Mouse (Mus musculus) liver, embryonic 11.5 days (tissue): Measurements from ENCODE around the gene Ces4a. TPM values are rescaled to one million over a fixed set of nuclear protein-coding genes. Genes with fewer than 3 reads are reported as not detected.
A peak's percentile ranks its signal among the peaks of the same experiment; 100 is the strongest.

Experiments
- ATAC-seq: fragments of 200-750 bp; cut with Nextera tagmentation; replicated peaks from 2 replicates; pipeline ENCODE4 v1.8.0; 2017; ENCODE audit warnings: moderate number of reproducible peaks, mild to moderate bottlenecking, moderate TSS enrichment, moderate library complexity; ENCODE audit not compliant: low FRiP score
- DNase-seq: peaks from one replicate; pipeline ENCODE4 v3.0.0-alpha.2; 2017; ENCODE audit warnings: low spot score
- H3K27ac ChIP-seq: fragments of 300-500 bp; sonication (generic); 2 replicates; pipeline ENCODE4 v1.5.1; 2014; ENCODE audit warnings: mild to moderate bottlenecking, low read depth, low read length, control low read depth
- H3K27me3 ChIP-seq: fragments of 300-500 bp; sonication (generic); replicated peaks from 2 replicates; pipeline ENCODE4 v1.6.1; 2014; ENCODE audit warnings: low read length, mixed read lengths; ENCODE audit not compliant: control insufficient read depth, insufficient read depth
- H3K36me3 ChIP-seq: fragments of 300-500 bp; sonication (generic); 2 replicates; pipeline ENCODE4 v1.6.1; 2014; ENCODE audit warnings: mild to moderate bottlenecking, low read length, moderate library complexity, mixed read lengths; ENCODE audit not compliant: control insufficient read depth, insufficient read depth
- H3K4me1 ChIP-seq: fragments of 300-500 bp; sonication (generic); replicated peaks from 2 replicates; pipeline ENCODE4 v1.6.1; 2014; ENCODE audit warnings: low read length, mixed read lengths; ENCODE audit not compliant: control insufficient read depth, insufficient read depth
- H3K4me2 ChIP-seq: fragments of 300-500 bp; sonication (generic); 2 replicates; pipeline ENCODE4 v1.6.1; 2014; ENCODE audit warnings: mild to moderate bottlenecking, control low read depth, moderate library complexity
- H3K4me3 ChIP-seq: fragments of 300-500 bp; sonication (generic); 2 replicates; pipeline ENCODE4 v1.5.1; 2014; ENCODE audit warnings: low read depth, low read length, control low read depth
- H3K9ac ChIP-seq: fragments of 300-500 bp; sonication (generic); 2 replicates; pipeline ENCODE4 v1.6.1; 2014; ENCODE audit warnings: low read depth, low read length, control low read depth
- H3K9me3 ChIP-seq: fragments of 300-500 bp; sonication (generic); 2 replicates; pipeline ENCODE4 v1.6.1; 2016; ENCODE audit warnings: low read length, inconsistent platforms, mixed read lengths; ENCODE audit not compliant: control insufficient read depth
- WGBS: fragments of 180-500 bp; shearing (Covaris S2); extraction: QIAGEN DNeasy Blood & Tissue Kit; methylation state at CpG from one replicate; pipeline ENCODE4 v1.1.7; 2014; 5-methylcytosine and 5-hydroxymethylcytosine counted together
- polyA plus RNA-seq: library from polyadenylated mRNA; unstranded; fragments of >200 nt; fragmentation: Nextera tagmentation; extraction: Ambion mirVana; gene quantifications from 2 replicates; pipeline ENCODE4 v1.2.1, GENCODE M21; 2014

The Ces4a gene
- polyA plus RNA-seq, 1 experiment from 2014 or later: not detected

- whole genome bisulfite sequencing: 16% methylated on average over 4 of the region's 4 CpGs
- Histone ChIP-seq H3K27me3 (0 out of 2 replicates have a peak, but pooled peaks cover 13% of the 10 kb centered on the region), H3K4me1 (no peaks in the 10 kb centered on the region), H3K4me2 (no peak overlapping the region), H3K27ac (no peak overlapping the region), H3K4me3 (no peak overlapping the region), H3K9me3 (no peaks in the 10 kb centered on the region), H3K9ac (no peak overlapping the region), H3K36me3 (no peaks in the 10 kb centered on the region)
- DNase-seq: no peak
- no peak for ATAC-seq
These were observed 6.8 kb downstream of the Ces4a start for GRCm38 (mm10) chr8:105138423-105138822.

- peak overlapping the region; percentile 39 for H3K4me2 ChIP-seq
- H3K4me1 ChIP-seq: no peaks in the 10 kb centered on the region
- H3K27ac ChIP-seq: no peak overlapping the region
- H3K9ac ChIP-seq: no peak overlapping the region
- ATAC-seq (no peak), DNase-seq (no peak)
- H3K9me3 ChIP-seq: no peaks in the 10 kb centered on the region
- no peak overlapping the region for H3K4me3 ChIP-seq
- no peaks in the 10 kb centered on the region for H3K36me3 ChIP-seq
- H3K27me3 ChIP-seq: 0 out of 2 replicates have a peak, but pooled peaks cover 13% of the 10 kb centered on the region
- WGBS: 31% methylated on average over 19 of the region's 19 CpGs
These were observed 10.8 kb downstream of the Ces4a start for GRCm38 (mm10) chr8:105142395-105142794.

- H3K27ac ChIP-seq: no peak overlapping the region
- H3K9me3 ChIP-seq: no peaks in the 10 kb centered on the region
- no peak for ATAC-seq
- DNase-seq: no peak
- H3K4me2 ChIP-seq: no peak overlapping the region
- no peaks in the 10 kb centered on the region for H3K4me1 ChIP-seq
- peaks cover 14% of the 10 kb centered on the region for H3K27me3 ChIP-seq
- no peak overlapping the region for H3K4me3 ChIP-seq
- no peak overlapping the region for H3K9ac ChIP-seq
- H3K36me3 ChIP-seq: no peaks in the 10 kb centered on the region
- 58% methylated on average over 4 of the region's 4 CpGs for WGBS
These were observed 20.1 kb downstream of the Ces4a start for GRCm38 (mm10) chr8:105151654-105152053.

GRCm38 (mm10) chr8:105152623-105153398 is 21.2 kb downstream of the Ces4a start:
- Histone ChIP-seq H3K36me3 (no peaks in the 10 kb centered on the region), H3K27ac (no peak overlapping the region), H3K4me1 (no peaks in the 10 kb centered on the region), H3K4me3 (peak overlapping the region; percentile 24; the same call in 1 of the 2 replicates), H3K9ac (no peak overlapping the region), H3K9me3 (no peaks in the 10 kb centered on the region), H3K4me2 (peak overlapping the region; percentile 45), H3K27me3 (peaks cover 14% of the 10 kb centered on the region)
- ATAC-seq (peak; percentile 45; the same call in 1 of the 2 replicates), DNase-seq (peak; percentile 45)
- 11% methylated on average over 27 of the region's 27 CpGs for WGBS

GRCm38 (mm10) chr8:105154316-105154715 is 22.7 kb downstream of the Ces4a start:
- Histone ChIP-seq H3K4me3 (no peak overlapping the region), H3K9me3 (no peaks in the 10 kb centered on the region), H3K4me1 (no peaks in the 10 kb centered on the region), H3K4me2 (no peak overlapping the region), H3K9ac (no peak overlapping the region), H3K36me3 (no peaks in the 10 kb centered on the region), H3K27ac (no peak overlapping the region), H3K27me3 (peaks cover 14% of the 10 kb centered on the region)
- no peak for ATAC-seq
- DNase-seq: no peak
- WGBS: 88% methylated on average over 5 of the region's 5 CpGs

GRCm38 (mm10) chr8:105155091-105155745 is 23.6 kb downstream of the Ces4a start:
- Histone ChIP-seq H3K4me1 (no peaks in the 10 kb centered on the region), H3K27ac (no peak overlapping the region), H3K9me3 (no peaks in the 10 kb centered on the region), H3K4me3 (no peak overlapping the region), H3K4me2 (no peak overlapping the region), H3K27me3 (peaks cover 14% of the 10 kb centered on the region), H3K36me3 (no peaks in the 10 kb centered on the region), H3K9ac (no peak overlapping the region)
- no peak for DNase-seq
- no peak for ATAC-seq
- WGBS: 76% methylated on average over 6 of the region's 6 CpGs

GRCm38 (mm10) chr8:105157555-105157954 is 26.0 kb downstream of the Ces4a start:
- Histone ChIP-seq H3K4me1 (no peaks in the 10 kb centered on the region), H3K4me3 (no peak overlapping the region), H3K27ac (no peak overlapping the region), H3K9ac (no peak overlapping the region), H3K9me3 (no peaks in the 10 kb centered on the region), H3K4me2 (no peak overlapping the region), H3K36me3 (no peaks in the 10 kb centered on the region), H3K27me3 (peaks cover 10% of the 10 kb centered on the region)
- DNase-seq: no peak
- 47% methylated on average over 10 of the region's 10 CpGs for WGBS
- no peak for ATAC-seq

GRCm38 (mm10) chr8:105158084-105158483 is 26.5 kb downstream of the Ces4a start:
- ATAC-seq (no peak), DNase-seq (no peak)
- peaks cover 4% of the 10 kb centered on the region for H3K27me3 ChIP-seq
- H3K9me3 ChIP-seq: no peaks in the 10 kb centered on the region
- no peak overlapping the region for H3K9ac ChIP-seq
- 67% methylated on average over 3 of the region's 3 CpGs for WGBS
- no peak overlapping the region for H3K27ac ChIP-seq
- H3K4me3 ChIP-seq: no peak overlapping the region
- H3K4me1 ChIP-seq: no peaks in the 10 kb centered on the region
- H3K36me3 ChIP-seq: no peaks in the 10 kb centered on the region
- H3K4me2 ChIP-seq: no peak overlapping the region
